Mouse (Mus musculus) kidney, embryonic 16.5 days (tissue): ENCODE data around the gene Atp1b1. TPM values are rescaled to one million over a fixed set of nuclear protein-coding genes. Genes with fewer than 3 reads are reported as not detected.
A peak's percentile ranks its signal among the peaks of the same experiment; 100 is the strongest.

ENCODE experiments used
- ATAC-seq: fragments of 200-750 bp; cut with Nextera tagmentation; 2 replicates; pipeline ENCODE4 v1.8.0; 2017; ENCODE audit warnings: moderate TSS enrichment; ENCODE audit not compliant: low FRiP score, low TSS enrichment
- H3K27ac ChIP-seq: fragments of 300-500 bp; sonication (generic); 2 replicates; pipeline ENCODE4 v1.5.1; 2014; ENCODE audit warnings: low read length
- H3K27me3 ChIP-seq: fragments of 300-500 bp; sonication (generic); 2 replicates; pipeline ENCODE4 v1.6.1; 2014; ENCODE audit warnings: low read length, control low read depth, mixed read lengths; ENCODE audit not compliant: insufficient read depth
- H3K36me3 ChIP-seq: fragments of 300-500 bp; sonication (generic); 2 replicates; pipeline ENCODE4 v1.6.1; 2014; ENCODE audit warnings: low read length, control low read depth, mixed read lengths; ENCODE audit not compliant: insufficient read depth
- H3K4me1 ChIP-seq: fragments of 300-500 bp; sonication (generic); 2 replicates; pipeline ENCODE4 v1.6.1; 2014; ENCODE audit warnings: low read length, control low read depth, mixed read lengths; ENCODE audit not compliant: insufficient read depth
- H3K4me2 ChIP-seq: fragments of 300-500 bp; sonication (generic); replicated peaks from 2 replicates; pipeline ENCODE4 v1.6.1; 2014; ENCODE audit warnings: low read depth, low read length
- H3K4me3 ChIP-seq: fragments of 300-500 bp; sonication (generic); 2 replicates; pipeline ENCODE4 v1.5.1; 2014; ENCODE audit warnings: mild to moderate bottlenecking, low read length
- H3K9ac ChIP-seq: fragments of 300-500 bp; sonication (generic); replicated peaks from 2 replicates; pipeline ENCODE4 v1.6.1; 2014; ENCODE audit warnings: low read length
- H3K9me3 ChIP-seq: fragments of 300-500 bp; sonication (generic); 2 replicates; pipeline ENCODE4 v1.6.1; 2016; ENCODE audit warnings: low read length, control low read depth
- WGBS: fragments of 180-500 bp; shearing (Covaris S2); extraction: QIAGEN DNeasy Blood & Tissue Kit; methylation state at CpG from one replicate; pipeline ENCODE4 v1.1.7; 2014; 5-methylcytosine and 5-hydroxymethylcytosine counted together
- polyA plus RNA-seq: library from polyadenylated mRNA; unstranded; fragments of >200 nt; fragmentation: Nextera tagmentation; extraction: Ambion mirVana; gene quantifications from 2 replicates; pipeline ENCODE4 v1.2.1, GENCODE M21; 2015

The Atp1b1 gene
- polyA plus RNA-seq, 1 experiment from 2014 or later: 240 TPM

DNA sequence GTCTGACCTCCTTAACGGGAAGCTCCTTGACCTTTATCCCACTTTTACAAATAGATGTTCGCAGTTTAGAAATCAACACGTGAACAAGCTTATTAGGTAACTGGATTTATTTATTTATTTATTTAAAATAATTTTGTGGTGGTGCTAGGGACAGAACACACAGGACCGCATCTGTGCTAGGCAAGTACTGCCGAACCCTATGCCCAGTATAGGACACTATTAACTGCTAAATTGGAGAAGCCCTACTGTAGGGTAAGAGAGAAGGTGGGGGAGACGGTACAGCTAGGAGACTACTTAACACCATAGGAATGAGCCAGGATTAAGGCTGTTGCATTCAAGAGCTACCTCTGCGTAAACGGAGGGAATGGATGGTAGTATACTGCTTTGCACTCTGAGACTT is 10.2 kb upstream of the Atp1b1 start:
- Histone ChIP-seq H3K4me2 (no peak overlapping the region), H3K36me3 (no peaks in the 10 kb centered on the region), H3K4me3 (no peak overlapping the region), H3K9ac (no peak overlapping the region), H3K27ac (no peak overlapping the region), H3K9me3 (no peaks in the 10 kb centered on the region), H3K27me3 (no peaks in the 10 kb centered on the region), H3K4me1 (no peaks in the 10 kb centered on the region)
- no peak for ATAC-seq
- 84% methylated on average over 8 of the region's 8 CpGs for WGBS

DNA sequence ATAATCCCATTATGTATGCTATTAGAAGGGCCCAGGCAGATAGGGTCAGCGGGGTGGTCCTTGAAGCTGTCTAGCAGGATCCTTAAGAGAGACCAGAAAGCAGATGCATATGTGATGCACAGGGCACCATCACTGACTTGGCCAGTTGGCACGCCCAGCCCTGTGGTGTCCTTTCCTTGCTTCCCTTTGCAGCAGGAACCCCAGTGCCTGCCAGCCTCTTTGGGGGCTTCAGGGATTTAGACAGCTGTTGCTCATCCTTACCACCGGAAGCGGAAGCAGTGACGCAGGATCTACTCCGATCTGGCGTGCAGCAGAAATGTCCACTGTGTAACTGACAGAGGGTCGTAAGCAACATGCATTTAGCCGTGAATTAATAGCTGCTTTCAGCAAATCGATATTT is 9.3 kb upstream of the Atp1b1 start:
- WGBS: 81% methylated on average over 10 of the region's 10 CpGs
- H3K27ac ChIP-seq: no peak overlapping the region

DNA sequence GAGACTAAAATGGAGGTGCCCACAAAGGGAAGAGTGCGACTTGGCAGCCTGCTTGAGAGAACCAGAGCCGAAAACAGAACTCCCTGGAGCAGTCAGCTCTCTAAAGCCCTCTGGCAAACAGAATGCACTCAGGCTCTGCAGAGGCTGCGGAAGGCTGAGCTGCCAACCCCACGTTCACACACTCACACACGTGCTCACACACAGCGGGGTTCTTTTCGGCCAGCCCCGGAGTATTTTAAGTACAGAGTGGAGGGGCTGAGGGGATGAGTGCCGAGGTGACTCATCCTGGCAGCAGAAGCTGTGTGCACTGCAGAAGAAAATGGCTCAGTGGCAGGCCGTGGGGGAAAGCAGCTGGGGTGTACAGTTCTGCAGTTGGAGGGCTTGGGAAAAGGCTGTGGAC is 3.6 kb upstream of the Atp1b1 start:
- Histone ChIP-seq H3K4me1 (0 out of 2 replicates have a peak, but pooled peaks cover 2% of the 10 kb centered on the region), H3K36me3 (no peaks in the 10 kb centered on the region), H3K27ac (peak overlapping the region; percentile 90), H3K4me3 (peak overlapping the region; percentile 20), H3K9me3 (no peaks in the 10 kb centered on the region), H3K27me3 (peaks cover 16% of the 10 kb centered on the region), H3K9ac (peak overlapping the region; percentile 46), H3K4me2 (peak overlapping the region; percentile 39)
- WGBS: 23% methylated on average over 10 of the region's 10 CpGs
- ATAC-seq: no peak

More for the DNA sequence above, 9.3 kb upstream of the Atp1b1 start:
- Histone ChIP-seq H3K27me3 (no peaks in the 10 kb centered on the region), H3K4me1 (no peaks in the 10 kb centered on the region), H3K9ac (no peak overlapping the region), H3K36me3 (no peaks in the 10 kb centered on the region), H3K4me2 (no peak overlapping the region), H3K9me3 (no peaks in the 10 kb centered on the region), H3K4me3 (no peak overlapping the region)
- ATAC-seq: no peak

DNA sequence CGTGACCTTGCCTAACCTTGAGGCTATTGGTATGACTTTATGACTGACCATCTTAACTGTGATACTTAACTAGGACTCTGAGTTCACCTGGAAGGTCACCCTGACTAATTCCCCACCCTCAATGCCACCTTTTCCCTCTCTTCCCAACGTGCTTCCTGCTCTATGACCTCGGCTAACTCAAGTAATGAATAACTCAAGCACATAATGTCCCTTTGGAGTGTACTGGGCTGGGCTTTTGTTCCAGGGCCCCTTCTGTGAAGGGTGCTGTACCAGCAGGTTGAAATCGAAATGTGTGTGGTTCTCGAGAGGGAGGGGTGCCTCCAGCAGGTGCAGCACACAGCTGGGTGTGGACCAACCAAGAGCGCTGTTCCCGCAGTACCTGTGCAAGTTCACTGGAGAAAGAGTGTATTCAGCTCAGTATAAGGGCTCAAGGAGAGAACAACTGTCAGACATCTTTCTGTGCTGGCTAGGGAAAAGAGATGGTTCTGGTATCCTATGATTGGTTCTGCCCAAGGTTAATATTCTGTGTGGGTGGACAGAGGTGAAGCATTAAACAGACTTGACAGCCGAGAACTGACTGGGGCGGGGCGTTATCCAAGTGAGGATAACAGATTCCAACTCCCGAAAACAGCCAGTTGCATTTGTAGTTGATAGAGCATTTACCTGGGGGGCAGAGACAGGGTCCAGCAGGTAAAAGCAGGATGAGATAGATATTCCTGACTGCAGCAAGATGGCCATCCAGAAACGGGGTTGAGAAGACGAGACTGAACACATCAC is 3.0 kb upstream of the Atp1b1 start:
- WGBS: 55% methylated on average over 13 of the region's 13 CpGs
- Histone ChIP-seq H3K4me2 (peak overlapping the region; percentile 39), H3K4me3 (peak overlapping the region; percentile 20), H3K9me3 (no peaks in the 10 kb centered on the region), H3K27me3 (peaks cover 20% of the 10 kb centered on the region), H3K27ac (peak overlapping the region; percentile 90), H3K36me3 (no peaks in the 10 kb centered on the region), H3K9ac (peak overlapping the region; percentile 46; the same call in 1 of the 2 replicates), H3K4me1 (0 out of 2 replicates have a peak, but pooled peaks cover 2% of the 10 kb centered on the region)
- ATAC-seq: peak; percentile 47

DNA sequence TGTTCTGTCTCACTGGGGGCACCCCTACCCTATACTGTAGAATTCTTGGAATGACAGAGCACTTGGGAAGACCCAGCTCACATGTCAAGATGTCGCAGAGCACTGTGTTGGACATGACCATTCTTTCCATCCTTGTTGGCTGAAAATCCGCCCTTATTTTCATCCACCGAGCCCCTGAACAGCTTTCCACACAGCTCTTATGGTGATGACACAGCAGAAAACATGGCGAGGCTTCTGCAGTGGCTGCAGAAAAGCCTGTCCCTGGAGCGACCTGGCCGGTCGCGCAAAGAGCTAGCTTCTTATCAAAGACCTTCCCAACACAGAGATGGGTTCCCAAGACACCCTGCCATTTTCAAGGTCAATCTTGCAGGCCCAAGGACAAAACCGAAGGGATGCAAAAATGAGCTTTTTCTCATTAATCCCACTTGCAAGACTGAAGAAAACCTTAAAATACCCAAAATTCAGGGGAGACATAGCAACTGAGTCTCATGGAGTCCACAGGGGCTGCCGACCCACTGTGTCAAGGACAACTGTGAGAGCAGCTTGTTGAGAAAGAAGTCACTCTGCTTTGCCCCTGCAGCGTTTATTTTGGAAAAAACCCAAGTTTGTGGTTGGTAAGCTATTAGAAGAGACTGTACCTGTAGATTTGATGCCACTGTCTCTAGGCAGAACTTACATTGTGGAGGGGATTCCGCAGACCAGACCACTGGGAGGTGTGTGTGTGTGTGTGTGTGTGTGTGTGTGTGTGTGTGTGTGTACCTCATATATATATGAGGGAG is 1.2 kb upstream of the Atp1b1 start:
- Histone ChIP-seq H3K9me3 (no peaks in the 10 kb centered on the region), H3K27ac (peak overlapping the region; percentile 96), H3K4me1 (0 out of 2 replicates have a peak, but pooled peaks cover 2% of the 10 kb centered on the region), H3K27me3 (peaks cover 29% of the 10 kb centered on the region), H3K9ac (peak overlapping the region; percentile 65), H3K36me3 (no peaks in the 10 kb centered on the region), H3K4me2 (peak overlapping the region; percentile 72), H3K4me3 (peak overlapping the region; percentile 72)
- ATAC-seq: no peak
- 57% methylated on average over 12 of the region's 12 CpGs for WGBS

DNA sequence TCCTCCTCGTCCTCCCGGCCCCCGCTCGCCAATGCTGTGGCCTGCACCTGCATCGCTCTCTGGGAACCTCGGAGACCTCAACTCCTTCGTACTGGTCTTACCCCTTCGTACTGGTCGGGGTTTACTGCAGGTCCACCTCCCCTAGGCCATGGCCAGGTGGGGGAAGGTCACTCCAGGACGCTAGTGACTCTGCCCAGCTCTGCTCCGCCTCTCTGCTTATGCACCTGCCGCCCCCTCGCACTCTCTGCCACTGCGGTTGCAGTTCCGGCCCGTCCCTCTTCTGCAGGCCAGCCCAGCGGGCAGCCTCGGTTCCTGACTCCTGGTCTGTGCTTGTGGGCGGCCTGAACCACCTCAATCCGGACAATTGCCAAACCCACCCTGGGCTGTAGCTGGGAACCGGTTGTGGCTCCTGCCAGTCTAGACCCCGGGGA is 481 bp upstream of the Atp1b1 start:
- Histone ChIP-seq H3K27me3 (peaks cover 29% of the 10 kb centered on the region), H3K4me3 (peak overlapping the region; percentile 72), H3K9me3 (no peaks in the 10 kb centered on the region), H3K4me1 (0 out of 2 replicates have a peak, but pooled peaks cover 2% of the 10 kb centered on the region), H3K9ac (peak overlapping the region; percentile 65), H3K36me3 (no peaks in the 10 kb centered on the region), H3K4me2 (peak overlapping the region; percentile 72), H3K27ac (peak overlapping the region; percentile 96)
- WGBS: 3% methylated on average over 19 of the region's 22 CpGs
- peak; percentile 89 for ATAC-seq

DNA sequence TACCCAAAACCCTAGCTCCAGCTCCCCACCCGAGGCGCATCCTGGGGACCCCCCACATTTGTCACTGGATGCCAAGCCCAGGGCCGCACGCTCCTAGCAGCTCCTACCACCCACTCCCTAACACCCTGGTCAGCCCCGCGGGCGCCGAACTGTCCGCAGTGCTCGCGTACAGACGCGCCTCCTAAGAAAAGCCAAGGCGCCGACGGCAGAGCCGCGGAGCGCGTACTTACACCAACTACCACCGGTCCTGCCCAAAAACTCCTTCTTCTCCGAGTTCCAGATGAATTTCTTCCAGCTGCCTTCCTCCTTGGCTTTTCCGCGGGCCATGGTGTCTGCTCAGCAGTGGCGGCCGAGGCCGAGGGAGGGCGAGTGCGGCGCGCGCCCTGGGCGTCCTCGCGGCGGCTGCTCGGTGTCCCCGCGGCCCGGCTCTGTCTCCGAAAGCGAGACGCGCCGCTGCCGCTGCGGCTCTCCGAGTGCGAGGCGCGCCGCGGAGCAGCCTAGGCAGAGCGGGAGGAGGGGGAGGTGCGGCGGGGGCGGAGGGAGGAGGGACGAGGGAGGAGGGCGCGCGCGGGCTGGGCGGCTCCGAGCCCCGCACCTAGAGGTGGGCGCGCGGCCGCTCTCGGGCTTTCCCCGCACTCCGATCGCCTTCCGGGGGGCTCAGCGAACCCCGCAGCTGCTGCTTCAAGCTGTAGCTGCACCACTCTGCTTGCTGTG is 467 bp downstream of the Atp1b1 start:
- H3K4me3 ChIP-seq: peak overlapping the region; percentile 72
- no peaks in the 10 kb centered on the region for H3K9me3 ChIP-seq
- H3K27ac ChIP-seq: peak overlapping the region; percentile 96
- peak overlapping the region; percentile 85 for H3K9ac ChIP-seq
- WGBS: under 1% methylated on average over 60 of the region's 76 CpGs
- ATAC-seq: peak; percentile 46
- peaks cover 2% of the 10 kb centered on the region; the same call in 1 of the 2 replicates for H3K36me3 ChIP-seq
- H3K27me3 ChIP-seq: peaks cover 29% of the 10 kb centered on the region
- 0 out of 2 replicates have a peak, but pooled peaks cover 2% of the 10 kb centered on the region for H3K4me1 ChIP-seq
- peak overlapping the region; percentile 72 for H3K4me2 ChIP-seq

DNA sequence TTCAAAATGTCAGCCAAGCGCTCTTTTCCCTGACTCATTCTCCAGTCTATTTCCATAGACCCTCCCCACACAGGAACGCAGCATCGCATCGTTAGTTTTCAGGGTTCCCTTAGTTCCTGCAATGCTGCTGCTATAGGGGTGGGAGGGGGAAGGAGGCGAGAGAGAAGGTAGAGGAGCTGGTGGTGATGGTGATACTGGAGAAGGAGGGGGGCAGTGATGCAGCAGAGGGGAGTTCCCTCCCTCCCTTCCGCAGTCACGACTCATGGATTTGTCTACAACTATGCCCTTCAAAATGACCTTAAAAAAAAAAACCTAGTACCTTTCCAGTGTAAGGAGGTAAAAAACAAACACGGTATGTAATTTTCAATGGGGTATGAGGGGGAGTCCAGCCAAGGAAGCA is 1.4 kb downstream of the Atp1b1 start:
- 9% methylated on average over 8 of the region's 8 CpGs for WGBS
- peak overlapping the region; percentile 72 for H3K4me3 ChIP-seq
- no peak for ATAC-seq
- H3K27ac ChIP-seq: peak overlapping the region; percentile 96
- H3K9ac ChIP-seq: peak overlapping the region; percentile 85
- no peaks in the 10 kb centered on the region for H3K9me3 ChIP-seq
- 0 out of 2 replicates have a peak, but pooled peaks cover 2% of the 10 kb centered on the region for H3K4me1 ChIP-seq
- H3K27me3 ChIP-seq: peaks cover 29% of the 10 kb centered on the region
- peaks cover 5% of the 10 kb centered on the region; the same call in 1 of the 2 replicates for H3K36me3 ChIP-seq
- peak overlapping the region; percentile 72 for H3K4me2 ChIP-seq

DNA sequence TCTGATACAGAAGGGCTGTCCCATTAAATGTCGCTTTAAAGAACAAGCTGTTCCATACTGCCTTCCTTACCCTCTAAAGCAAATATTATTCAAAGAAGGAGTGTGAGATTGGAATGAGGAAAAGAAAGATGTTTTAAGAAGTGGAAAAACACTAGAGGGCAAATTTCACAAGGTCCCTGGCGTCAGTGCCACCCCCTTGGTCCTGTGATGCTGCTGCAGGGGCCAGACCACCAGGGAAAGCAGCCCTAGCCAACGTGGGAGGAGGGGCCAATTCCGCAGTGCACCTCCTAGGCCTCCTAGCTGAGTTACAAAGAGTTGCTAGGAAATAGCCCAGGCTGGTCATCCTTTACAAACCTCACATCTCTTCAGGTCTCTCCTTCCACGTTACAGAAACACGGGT is 2.1 kb downstream of the Atp1b1 start:
- WGBS: 15% methylated on average over 6 of the region's 6 CpGs
- Histone ChIP-seq H3K4me2 (peak overlapping the region; percentile 72), H3K27ac (peak overlapping the region; percentile 96), H3K9me3 (no peaks in the 10 kb centered on the region), H3K27me3 (peaks cover 29% of the 10 kb centered on the region), H3K9ac (peak overlapping the region; percentile 85), H3K4me1 (no peaks in the 10 kb centered on the region), H3K36me3 (peaks cover 5% of the 10 kb centered on the region; the same call in 1 of the 2 replicates), H3K4me3 (peak overlapping the region; percentile 72)
- ATAC-seq: no peak
